Mouse (Mus musculus) MEL (cell line): ENCODE results near the gene Gm49361. TPM values are rescaled to one million over a fixed set of nuclear protein-coding genes. Genes with fewer than 3 reads are reported as not detected.
"Not testable (repeated sequence)": the region's sequence is repeated elsewhere in the genome, so short reads cannot be mapped to it uniquely, and the experiment has no call there.

Experiments used
- DNase-seq: peaks from one replicate; pipeline ENCODE4 v3.0.0; 2011; ENCODE audit warnings: low read depth, low spot score
- H3K27ac ChIP-seq: 2 replicates; pipeline ENCODE4 v1.5.1; 2012; ENCODE audit warnings: low read depth, mild to moderate bottlenecking, control low read depth, low read length, moderate library complexity; ENCODE audit not compliant: control insufficient read depth
- H3K27me3 ChIP-seq, 2 experiments: fragments of 150-350 bp in 1 of 2; sonication (generic) in 1 of 2; 2 replicates each; pipeline ENCODE4 v1.6.1; 2012; ENCODE audit warnings: low read length in 2 of 2, mild to moderate bottlenecking in 2 of 2, improper control_type of control experiment in 1 of 2, moderate library complexity in 1 of 2; ENCODE audit not compliant: insufficient read depth in 2 of 2, control insufficient read depth in 1 of 2
- H3K36me3 ChIP-seq, 2 experiments: 2 replicates each; pipeline ENCODE4 v1.6.1; 2012 to 2014; ENCODE audit warnings: low read length in 2 of 2, improper control_type of control experiment in 1 of 2, inconsistent platforms in 1 of 2, mild to moderate bottlenecking in 1 of 2; ENCODE audit not compliant: insufficient read depth in 2 of 2, control insufficient read depth in 1 of 2
- H3K4me1 ChIP-seq, 2 experiments: fragments of 150-350 bp in 1 of 2; sonication (generic) in 1 of 2; 2 replicates each; pipeline ENCODE4 v1.6.1; 2012; ENCODE audit warnings: low read length in 2 of 2, improper control_type of control experiment in 1 of 2, mild to moderate bottlenecking in 1 of 2; ENCODE audit not compliant: insufficient read depth in 2 of 2, control insufficient read depth in 1 of 2
- H3K4me3 ChIP-seq, 2 experiments: fragments of 150-350 bp in 1 of 2; sonication (generic) in 1 of 2; 2 replicates each; pipeline ENCODE4 v1.5.1; 2012; ENCODE audit warnings: low read depth in 2 of 2, low read length in 2 of 2, mild to moderate bottlenecking in 2 of 2, moderate library complexity in 2 of 2, control low read depth in 1 of 2, improper control_type of control experiment in 1 of 2; ENCODE audit not compliant: control insufficient read depth in 1 of 2, insufficient read depth in 1 of 2
- H3K79me2 ChIP-seq: 2 replicates; pipeline ENCODE4 v1.6.1; 2012; ENCODE audit warnings: mild to moderate bottlenecking, low read length, moderate library complexity; ENCODE audit not compliant: control insufficient read depth, poor library complexity, insufficient read depth
- H3K9ac ChIP-seq: 2 replicates; pipeline ENCODE4 v1.6.1; 2012; ENCODE audit warnings: low read depth, mild to moderate bottlenecking, control low read depth, low read length, moderate library complexity; ENCODE audit not compliant: control insufficient read depth, poor library complexity, severe bottlenecking
- H3K9me3 ChIP-seq: fragments of 150-350 bp; sonication (generic); replicated peaks from 2 replicates; pipeline ENCODE4 v1.6.1; 2012; ENCODE audit warnings: mild to moderate bottlenecking, low read length, improper control_type of control experiment, moderate library complexity; ENCODE audit not compliant: insufficient read depth
- CHD1 ChIP-seq: IDR thresholded peaks from 2 replicates; pipeline ENCODE4 v1.6.1; 2012; ENCODE audit warnings: low read depth, mild to moderate bottlenecking, inconsistent platforms, low read length, improper control_type of control experiment
- E2F4 ChIP-seq: IDR thresholded peaks from 2 replicates; pipeline ENCODE4 v1.6.1; 2011; ENCODE audit warnings: low read depth, low read length, improper control_type of control experiment, borderline replicate concordance
- EP300 ChIP-seq, 2 experiments: IDR thresholded peaks; 2 replicates each; pipeline ENCODE4 v1.6.1; 2011; ENCODE audit warnings: improper control_type of control experiment in 2 of 2, low read length in 2 of 2, low read depth in 1 of 2, mild to moderate bottlenecking in 1 of 2
- ETS1 ChIP-seq: IDR thresholded peaks from 2 replicates; pipeline ENCODE4 v1.6.1; 2012; ENCODE audit warnings: low read depth, mild to moderate bottlenecking, inconsistent platforms, low read length, improper control_type of control experiment, moderate library complexity
- GATA1 ChIP-seq: IDR thresholded peaks from 2 replicates; pipeline ENCODE4 v1.6.1; 2011; ENCODE audit warnings: low read depth, low read length, improper control_type of control experiment
- MAFK ChIP-seq: IDR thresholded peaks from 2 replicates; pipeline ENCODE4 v1.6.1; 2011; ENCODE audit warnings: low read depth, mild to moderate bottlenecking, low read length, improper control_type of control experiment, borderline replicate concordance
- MAX ChIP-seq: IDR thresholded peaks from 2 replicates; pipeline ENCODE4 v1.6.1; 2011; ENCODE audit warnings: low read length, improper control_type of control experiment
- MAZ ChIP-seq: IDR thresholded peaks from 2 replicates; pipeline ENCODE4 v1.6.1; 2012; ENCODE audit warnings: low read depth, mild to moderate bottlenecking, inconsistent platforms, low read length, improper control_type of control experiment
- MXI1 ChIP-seq: IDR thresholded peaks from 2 replicates; pipeline ENCODE4 v1.6.1; 2011; ENCODE audit warnings: mild to moderate bottlenecking, low read depth, low read length, improper control_type of control experiment
- MYB ChIP-seq: IDR thresholded peaks from 2 replicates; pipeline ENCODE4 v1.6.1; 2011; ENCODE audit warnings: mild to moderate bottlenecking, low read depth, low read length, improper control_type of control experiment
- MYC ChIP-seq: IDR thresholded peaks from 2 replicates; pipeline ENCODE4 v1.6.1; 2011; ENCODE audit warnings: low read depth, mild to moderate bottlenecking, low read length, improper control_type of control experiment, moderate library complexity
- NRF1 ChIP-seq: IDR thresholded peaks from 2 replicates; pipeline ENCODE4 v1.6.1; 2014; ENCODE audit warnings: low read depth, mild to moderate bottlenecking, inconsistent platforms, low read length, improper control_type of control experiment, moderate library complexity; ENCODE audit not compliant: poor library complexity, insufficient read depth, severe bottlenecking
- POLR2A ChIP-seq, 2 experiments: IDR thresholded peaks; 2 replicates each; pipeline ENCODE4 v1.6.1; 2011 to 2012; ENCODE audit warnings: low read length in 2 of 2, mild to moderate bottlenecking in 2 of 2, control low read depth in 1 of 2, improper control_type of control experiment in 1 of 2, low read depth in 1 of 2, moderate library complexity in 1 of 2; ENCODE audit not compliant: control insufficient read depth in 1 of 2, insufficient read depth in 1 of 2, poor library complexity in 1 of 2
- RAD21 ChIP-seq: IDR thresholded peaks from 2 replicates; pipeline ENCODE4 v1.6.1; 2011; ENCODE audit warnings: mild to moderate bottlenecking, low read depth, low read length, improper control_type of control experiment
- RCOR1 ChIP-seq: IDR thresholded peaks from 2 replicates; pipeline ENCODE4 v1.6.1; 2012; ENCODE audit warnings: low read depth, mild to moderate bottlenecking, inconsistent platforms, low read length, improper control_type of control experiment
- SIN3A ChIP-seq: IDR thresholded peaks from 2 replicates; pipeline ENCODE4 v1.6.1; 2012; ENCODE audit warnings: low read length, improper control_type of control experiment, inconsistent platforms
- USF1 ChIP-seq: IDR thresholded peaks from 2 replicates; pipeline ENCODE4 v1.6.1; 2014; ENCODE audit warnings: low read depth, mild to moderate bottlenecking, inconsistent platforms, low read length, improper control_type of control experiment, moderate library complexity
- USF2 ChIP-seq, 2 experiments: IDR thresholded peaks; 2 replicates each; pipeline ENCODE4 v1.6.1; 2011 to 2012; ENCODE audit warnings: improper control_type of control experiment in 2 of 2, low read length in 2 of 2, borderline replicate concordance in 1 of 2, inconsistent platforms in 1 of 2, low read depth in 1 of 2, mild to moderate bottlenecking in 1 of 2; ENCODE audit not compliant: insufficient read depth in 1 of 2
- ZKSCAN1 ChIP-seq: IDR thresholded peaks from 2 replicates; pipeline ENCODE4 v1.6.1; 2012; ENCODE audit warnings: low read depth, mild to moderate bottlenecking, inconsistent platforms, low read length, improper control_type of control experiment, moderate library complexity
- ZMIZ1 ChIP-seq: IDR thresholded peaks from 2 replicates; pipeline ENCODE4 v1.6.1; 2012; ENCODE audit warnings: low read depth, mild to moderate bottlenecking, inconsistent platforms, low read length, improper control_type of control experiment, moderate library complexity
- ZNF384 ChIP-seq: IDR thresholded peaks from 2 replicates; pipeline ENCODE4 v1.6.1; 2012; ENCODE audit warnings: low read depth, mild to moderate bottlenecking, inconsistent platforms, low read length, improper control_type of control experiment
- polyA plus RNA-seq, 2 experiments: library from polyadenylated mRNA; stranded (reverse) in 1 of 2; unstranded in 1 of 2; fragments of >175 nt in 1 of 2; fragments of >200 nt in 1 of 2; gene quantifications; 2 replicates each; pipeline versions ENCODE4 v1.2.1 to v1.2.4; 2012; ENCODE audit warnings: low replicate concordance in 2 of 2, low read depth in 1 of 2; ENCODE audit not compliant: insufficient read length in 2 of 2, insufficient read depth in 1 of 2, missing spikeins in 1 of 2
- total RNA-seq: library from RNA; depleted of rRNA; stranded (reverse); fragments of 300-350 nt; gene quantifications from 2 replicates; pipeline ENCODE4 v1.2.3, GENCODE M21; 2012

Gm49361 gene
- total and polyA plus RNA-seq, 3 experiments: not detected

DNA sequence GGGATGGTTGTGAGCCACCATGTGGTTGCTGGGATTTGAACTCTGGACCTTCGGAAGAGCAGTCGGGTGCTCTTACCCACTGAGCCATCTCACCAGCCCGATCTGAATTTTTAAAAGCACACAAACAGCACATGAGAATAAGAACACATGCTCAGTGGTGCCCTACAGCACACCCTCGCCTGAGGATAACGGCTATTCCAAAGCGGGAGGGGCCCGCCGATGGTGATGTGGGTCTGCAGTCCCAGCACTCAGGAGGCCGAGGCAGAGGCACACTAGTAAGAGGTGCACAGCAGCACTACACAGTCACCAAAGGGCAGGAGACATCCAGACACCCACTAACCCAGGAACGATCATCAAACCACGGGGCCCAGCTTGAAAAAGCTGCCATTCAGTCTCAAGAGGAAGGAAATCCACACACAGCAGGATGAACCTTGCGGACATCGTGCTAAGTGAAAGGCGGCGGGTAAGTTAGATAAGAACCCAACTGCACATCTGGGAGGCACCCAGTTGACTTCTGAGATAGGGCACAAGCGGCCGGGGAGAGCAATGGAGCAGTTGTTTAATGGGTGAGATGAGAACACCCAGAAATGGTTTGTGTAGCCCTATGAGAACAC lies 53.3 kb downstream of the Gm49361 start (continued):
- peak; percentile 30; the same call in 1 of the 2 replicates for TF ChIP-seq MXI1
- no peak for TF ChIP-seq USF1
- peak; percentile 72 for TF ChIP-seq RCOR1
- no peak for TF ChIP-seq CHD1
- peak; percentile 70; the same call in 1 of the 2 replicates for TF ChIP-seq MAX
- no peak for TF ChIP-seq RAD21
- TF ChIP-seq E2F4: peak; percentile 55; the same call in 1 of the 2 replicates
- peak; percentile 42; the same call in 1 of the 2 replicates for TF ChIP-seq ZKSCAN1
- TF ChIP-seq POLR2A (IDR thresholded peaks at IDR 0.05; ENCODE audit: control insufficient read depth in 1 of 2, insufficient read depth in 1 of 2, low read depth in 1 of 2, low read length in 2 of 2, poor library complexity in 1 of 2): peak in 1 of 2 experiments; percentile 54; a peak in 2 of 4 replicates
- TF ChIP-seq ZMIZ1: no peak
- no peak for TF ChIP-seq NRF1
- peak; percentile 82 for TF ChIP-seq GATA1

DNA sequence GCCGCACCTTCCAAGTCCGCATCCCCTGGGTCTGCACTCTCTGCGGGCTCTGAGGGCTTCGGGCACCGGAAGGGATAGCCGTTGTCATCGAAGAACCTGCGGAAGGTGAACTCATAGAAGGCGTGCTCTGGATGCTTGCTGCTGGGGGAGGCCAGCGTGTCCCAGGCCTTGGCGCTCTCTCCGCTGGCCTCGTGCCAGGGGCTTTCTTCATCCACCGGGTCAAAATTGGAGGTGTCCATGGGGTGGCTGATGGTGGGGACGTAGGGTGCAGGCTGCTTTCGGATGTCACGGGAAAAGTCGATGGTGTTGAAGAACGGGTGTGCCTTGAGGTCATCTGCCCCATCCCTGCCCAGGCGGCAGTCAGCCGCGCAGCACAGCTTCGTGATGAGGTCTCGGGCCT lies 54.6 kb downstream of the Gm49361 start:
- Histone ChIP-seq H3K4me3 (no peak overlapping the region), H3K79me2 (no peaks in the 10 kb centered on the region), H3K9me3 (no peaks in the 10 kb centered on the region), H3K36me3 (peaks cover 0 to 10% of the 10 kb centered on the region in 2 experiments; a peak in 2 of 4 replicates), H3K4me1 (peaks cover 2 to 11% of the 10 kb centered on the region in 2 experiments; a peak in 3 of 4 replicates), H3K27ac (no peak overlapping the region), H3K27me3 (no peaks in the 10 kb centered on the region), H3K9ac (no peak overlapping the region)
- no peak for DNase-seq
- TF ChIP-seq ZMIZ1: no peak
- no peak for TF ChIP-seq MAFK
- no peak for TF ChIP-seq MAZ
- TF ChIP-seq MAX: no peak
- TF ChIP-seq CHD1: no peak
- TF ChIP-seq MXI1: no peak
- TF ChIP-seq ZNF384: no peak

GRCm38 (mm10) chr14:57690681-57691080 lies 55.2 kb downstream of the Gm49361 start:
- DNase-seq: peak; percentile 64
- Histone ChIP-seq H3K4me3 (no peak overlapping the region), H3K36me3 (peaks cover 0 to 10% of the 10 kb centered on the region in 2 experiments; a peak in 2 of 4 replicates), H3K9ac (no peak overlapping the region), H3K27me3 (no peaks in the 10 kb centered on the region), H3K9me3 (no peaks in the 10 kb centered on the region), H3K79me2 (no peaks in the 10 kb centered on the region), H3K27ac (no peak overlapping the region), H3K4me1 (peaks cover 2 to 11% of the 10 kb centered on the region in 2 experiments; a peak in 3 of 4 replicates)
- TF ChIP-seq GATA1 (peak; percentile 59), MXI1 (peak; percentile 38; the same call in 1 of the 2 replicates), ETS1 (peak; percentile 81), USF2 (IDR thresholded peaks at IDR 0.05; ENCODE audit: borderline replicate concordance in 1 of 2, insufficient read depth in 1 of 2, low read depth in 1 of 2, low read length in 2 of 2) (no peak), EP300 (IDR thresholded peaks at IDR 0.05; ENCODE audit: low read depth in 1 of 2, low read length in 2 of 2) (0 out of 4 replicates have a peak, but pooled peaks of 1 of the 2 experiments have one; percentile 20), MYC (0 out of 2 replicates have a peak, but pooled peaks have one; percentile 39), MYB (no peak), USF1 (peak; percentile 75), MAX (peak; percentile 65; the same call in 1 of the 2 replicates), ZNF384 (no peak), SIN3A (0 out of 2 replicates have a peak, but pooled peaks have one; percentile 25)

- peaks cover 0 to 10% of the 10 kb centered on the region in 2 experiments; a peak in 2 of 4 replicates for H3K36me3 ChIP-seq
These were observed 57.8 kb downstream of the Gm49361 start for GRCm38 (mm10) chr14:57688066-57688465.

More at GRCm38 (mm10) chr14:57688066-57688465, 57.8 kb downstream of the Gm49361 start:
- H3K4me1 ChIP-seq: peaks cover 2 to 11% of the 10 kb centered on the region in 2 experiments; a peak in 3 of 4 replicates
- H3K9ac ChIP-seq, H3K79me2 ChIP-seq, H3K4me3 ChIP-seq, H3K9me3 ChIP-seq, H3K27ac ChIP-seq, H3K27me3 ChIP-seq, DNase-seq: not testable (repeated sequence)
